Mouse (Mus musculus) kidney, adult 18-20 months (tissue): ENCODE measurements at regions not wholly inside any gene's neighbourhood (a gene's known extent, or its start where the extent isn't known, plus 50 kb on each side); places are given as distances from the start of the nearest gene placed in this dataset.
"Not testable (repeated sequence)": the region's sequence is repeated elsewhere in the genome, so short reads cannot be mapped to it uniquely, and the experiment has no call there.

Experiments used
- DNase-seq: peaks from one replicate; pipeline ENCODE4 v3.0.0; 2021

DNA sequence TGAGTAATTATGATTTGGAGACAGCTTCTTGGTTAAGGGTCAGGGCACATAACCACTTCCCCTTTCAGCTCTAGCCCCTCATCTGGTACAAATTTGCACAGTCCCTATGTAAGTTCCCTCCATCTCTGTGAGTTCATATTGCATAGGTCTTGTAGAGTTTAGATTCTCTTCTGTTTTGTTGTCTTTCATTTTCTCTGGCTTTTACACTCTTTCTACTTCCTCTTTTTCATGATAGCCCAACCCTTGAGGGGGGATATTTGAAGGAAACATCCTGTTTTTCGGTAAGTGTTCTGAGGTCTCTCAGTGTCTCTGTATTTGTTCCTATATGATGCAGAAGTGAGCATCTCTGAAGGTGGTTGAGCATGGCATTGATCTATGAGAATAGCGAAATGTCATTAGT, 515.7 kb upstream of the Stxbp6 start:
- DNase-seq, result no peak

DNA sequence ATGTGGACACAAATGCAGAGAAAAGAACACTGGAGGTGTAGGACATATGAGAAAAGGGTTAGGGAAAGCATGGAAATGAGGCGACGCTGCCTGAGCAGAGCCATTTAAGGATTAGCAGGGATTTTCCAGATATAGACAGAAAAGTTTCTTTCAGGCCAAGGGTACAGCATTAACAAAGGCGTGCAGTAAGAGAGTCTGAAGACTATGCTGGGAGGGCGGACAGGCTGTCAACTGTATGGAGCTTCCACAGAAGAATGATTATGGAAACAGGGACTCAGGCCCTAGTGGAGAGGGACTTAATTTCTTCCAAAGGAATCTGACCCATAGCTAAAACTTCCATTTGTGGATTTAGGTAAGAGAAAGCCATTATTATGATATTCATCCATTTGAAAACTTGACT, 511.3 kb upstream of the Stxbp6 start:
- no peak for DNase-seq

DNA sequence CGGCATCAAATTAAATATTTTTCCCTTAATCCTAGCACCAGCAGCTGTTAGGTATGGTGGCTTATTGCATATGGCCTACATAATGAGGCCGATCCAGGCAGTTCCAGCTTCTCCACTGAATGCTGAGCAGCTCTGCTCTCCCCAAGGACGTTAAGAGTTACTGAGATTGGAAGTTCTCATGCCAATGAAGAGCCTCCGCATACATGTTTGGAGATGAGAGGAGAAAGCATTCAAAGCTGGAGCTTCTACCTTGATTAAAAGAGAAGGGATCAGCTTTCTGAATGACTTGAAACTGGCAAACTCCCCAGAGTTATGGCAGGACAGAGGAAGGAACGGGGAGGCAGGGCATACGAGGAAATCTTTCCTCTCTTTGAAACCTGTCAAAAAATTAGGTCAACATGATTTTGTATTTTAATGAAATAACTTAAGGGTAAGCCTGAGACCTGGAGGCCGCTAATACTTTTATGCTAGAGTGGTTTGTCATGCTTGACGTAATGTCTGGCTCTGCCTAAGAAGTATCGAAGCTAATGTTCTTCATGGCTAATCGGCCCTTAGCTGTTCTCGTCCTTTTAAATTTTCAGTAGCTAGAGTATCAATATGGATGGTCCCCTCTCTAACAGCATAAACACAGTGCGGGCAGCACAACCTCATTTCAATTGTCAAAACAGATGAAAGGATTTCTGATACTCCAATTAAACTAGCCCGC, 489.0 kb upstream of the Stxbp6 start:
- no peak for DNase-seq

DNA sequence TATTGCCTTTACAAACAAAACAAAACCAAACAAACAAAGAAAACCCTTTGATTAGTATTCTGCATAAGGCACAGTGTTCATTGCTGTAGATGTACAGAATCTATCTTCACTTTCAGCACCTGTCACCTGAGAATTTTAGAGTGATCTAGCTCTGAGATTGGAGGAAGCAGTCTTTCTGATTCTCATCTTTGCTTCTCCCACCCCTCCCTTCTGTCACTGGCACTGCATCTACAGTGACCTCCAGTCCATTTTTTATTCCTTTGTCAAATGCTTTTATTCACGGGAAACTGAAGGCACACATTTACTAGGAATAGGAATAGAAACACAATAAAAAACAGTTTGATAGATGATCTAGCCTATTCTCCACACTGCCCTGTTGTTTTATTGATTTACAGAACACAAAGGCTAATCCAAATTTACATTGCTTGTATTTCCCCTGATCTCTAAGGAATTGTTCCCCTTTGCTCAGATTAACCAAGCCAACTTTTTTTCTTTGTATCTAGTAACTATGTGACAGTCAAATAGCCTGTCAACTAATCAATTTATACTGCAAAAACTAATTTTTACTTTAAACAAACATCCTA, 488.2 kb upstream of the Stxbp6 start:
- no peak for DNase-seq

DNA sequence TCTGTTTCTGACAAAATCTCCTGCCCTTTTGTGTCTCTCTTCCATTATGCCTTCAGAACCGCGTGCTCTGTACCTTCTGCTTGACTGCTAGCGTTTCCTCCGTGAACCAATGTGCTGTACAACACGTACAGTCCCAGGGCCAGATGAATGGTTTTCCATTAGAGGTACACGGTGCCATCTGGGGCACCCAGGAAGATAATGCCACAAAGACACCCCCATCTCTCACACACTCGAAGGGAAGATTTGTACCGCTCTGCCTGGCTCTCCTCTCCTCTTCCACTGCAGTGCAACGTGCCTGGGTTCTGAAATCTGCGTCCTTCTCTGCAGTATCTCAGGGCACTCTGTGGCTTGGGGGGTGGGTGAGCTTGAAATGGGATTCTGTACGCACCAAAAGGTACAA, 487.4 kb upstream of the Stxbp6 start:
- DNase-seq, result no peak

DNA sequence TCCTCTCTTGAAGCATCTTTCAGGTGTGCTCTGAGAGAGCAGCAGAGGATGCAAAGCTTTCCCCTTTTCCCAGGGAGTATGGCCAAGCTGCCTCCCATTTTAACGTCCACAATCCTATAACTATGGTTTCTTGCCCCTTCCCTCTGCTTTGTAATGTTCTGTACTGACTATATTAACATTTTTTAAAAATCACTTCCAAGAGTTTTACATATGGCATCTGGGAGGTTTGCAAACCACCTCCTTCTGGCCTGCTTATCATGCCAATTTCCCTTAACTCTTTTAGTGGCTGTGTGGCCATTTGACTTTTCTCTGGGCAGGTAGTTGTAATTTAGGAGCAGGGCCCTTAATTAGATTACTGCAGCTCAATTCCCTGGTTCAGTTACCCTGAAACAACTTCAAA, 486.9 kb upstream of the Stxbp6 start:
- DNase-seq, result no peak

DNA sequence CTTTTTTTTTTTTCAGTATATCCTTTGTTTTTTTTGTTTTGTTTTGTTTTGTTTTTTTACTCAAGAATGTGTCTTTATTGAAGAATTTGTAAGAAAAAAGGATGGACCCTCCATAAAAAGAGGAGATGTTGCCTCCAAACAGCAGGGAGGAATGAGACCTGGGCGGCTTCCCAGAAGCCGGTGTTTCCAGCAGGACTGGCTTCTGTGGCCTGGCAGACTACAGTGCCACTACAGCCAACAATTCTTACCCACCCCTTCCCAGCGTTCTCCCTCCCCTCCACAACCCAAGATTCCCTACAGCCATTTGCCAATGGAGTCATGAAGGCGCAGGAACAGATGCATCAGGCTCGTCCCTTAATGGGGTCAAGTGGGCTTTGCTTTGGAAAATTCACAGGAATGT, 475.4 kb upstream of the Stxbp6 start:
- DNase-seq, result not testable (repeated sequence)

DNA sequence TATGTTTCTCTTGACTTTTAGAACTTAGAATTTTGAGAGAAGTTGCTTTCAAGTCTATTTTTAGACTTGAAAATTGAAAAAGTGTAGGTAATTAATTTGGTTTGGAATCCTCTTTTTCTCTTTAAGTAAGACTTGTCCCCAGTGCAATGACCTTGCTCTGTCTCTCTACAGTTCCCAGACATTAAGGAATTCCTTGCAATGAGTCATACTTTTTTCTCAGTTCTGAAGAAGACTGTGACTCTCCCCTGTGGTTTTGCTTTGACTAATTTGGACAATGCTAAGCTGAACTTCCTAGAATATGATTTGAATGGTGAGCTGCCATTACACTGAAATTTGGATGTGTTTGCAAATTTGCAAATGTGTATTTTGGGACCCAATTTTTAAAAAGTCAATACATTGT, 445.0 kb upstream of the Stxbp6 start:
- DNase-seq, result no peak

DNA sequence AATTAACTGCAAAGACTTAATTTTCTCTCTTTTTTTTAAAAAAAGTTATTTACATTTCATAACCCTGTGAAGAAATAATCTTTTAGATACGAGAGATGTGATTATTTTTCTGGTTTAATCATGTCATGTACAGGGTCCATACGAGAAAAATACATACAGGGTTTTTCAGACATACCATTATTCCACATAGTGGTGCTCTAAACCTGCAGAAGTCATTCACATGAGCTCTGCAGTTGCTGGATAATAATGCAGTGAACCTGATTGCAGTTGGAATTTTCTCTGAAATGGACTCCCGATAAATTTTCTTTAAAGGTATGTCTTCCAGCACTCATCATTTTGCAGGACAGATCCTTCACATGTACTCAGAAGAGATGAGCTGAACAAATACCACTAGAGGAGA, 439.9 kb upstream of the Stxbp6 start:
- DNase-seq, result no peak

DNA sequence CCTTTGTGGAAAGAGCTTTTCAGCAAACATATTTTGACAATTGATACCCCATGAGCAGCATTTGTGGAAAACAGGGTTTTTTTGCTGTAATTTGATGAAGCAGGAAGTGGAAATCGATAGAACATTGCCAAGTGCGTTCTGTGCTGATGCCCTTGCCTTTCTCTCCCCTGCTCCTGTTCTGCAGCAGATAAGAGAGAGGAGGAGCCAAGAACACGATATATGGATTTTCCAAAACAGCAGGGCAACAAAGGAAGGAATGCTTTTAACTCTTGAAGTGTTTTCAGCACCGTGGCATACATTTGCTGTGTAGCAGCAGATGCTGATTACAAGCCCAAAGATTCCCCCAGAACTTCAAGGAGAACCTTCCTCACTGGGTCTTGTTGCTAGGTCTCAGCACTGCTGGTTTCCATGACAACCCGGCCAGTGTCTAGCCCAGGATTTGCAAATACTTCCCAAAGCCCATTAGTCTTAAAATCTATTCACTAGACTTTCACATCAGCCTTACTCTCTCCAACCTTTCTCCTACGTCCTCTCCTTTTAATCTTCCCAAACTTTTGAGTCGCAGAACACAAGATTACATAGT, 433.0 kb upstream of the Stxbp6 start:
- no peak for DNase-seq

DNA sequence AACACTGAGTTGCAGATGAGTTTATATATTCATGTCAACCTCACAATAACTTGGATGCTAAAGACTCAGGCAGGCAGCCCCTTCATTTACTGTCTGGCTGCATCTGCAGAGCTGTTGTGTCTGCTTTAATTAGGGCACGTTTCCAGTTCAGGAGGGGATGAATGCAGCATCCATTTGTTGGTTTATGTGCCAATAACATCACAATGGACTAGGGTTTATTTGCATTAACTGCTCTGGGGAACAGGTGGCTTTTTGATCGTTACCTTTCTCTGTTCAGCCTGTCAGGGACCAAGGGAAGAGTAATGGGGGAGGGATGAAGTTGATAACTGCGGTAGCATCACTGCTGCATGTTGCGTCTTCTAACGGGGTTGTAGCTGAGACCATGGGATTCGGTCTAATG, 425.3 kb upstream of the Stxbp6 start:
- DNase-seq, result no peak

DNA sequence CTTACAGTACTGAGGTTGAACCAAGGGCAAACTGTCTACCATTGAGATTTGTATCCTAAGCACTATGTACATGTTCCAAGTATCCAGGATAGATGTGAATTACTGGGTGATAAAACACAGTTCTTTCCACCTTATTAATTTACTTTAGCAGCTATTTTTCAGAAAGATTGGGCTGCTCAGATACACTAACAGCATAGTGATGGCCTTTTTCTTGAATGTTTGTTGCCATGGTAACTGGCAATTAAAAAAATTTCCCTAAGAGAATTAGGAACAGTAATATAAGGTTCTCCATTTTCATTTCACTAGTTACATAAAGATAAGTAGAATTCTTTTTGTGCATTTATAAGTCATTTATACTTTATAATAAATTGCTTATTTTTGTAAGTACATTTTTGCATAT, 423.7 kb upstream of the Stxbp6 start:
- DNase-seq, result no peak

DNA sequence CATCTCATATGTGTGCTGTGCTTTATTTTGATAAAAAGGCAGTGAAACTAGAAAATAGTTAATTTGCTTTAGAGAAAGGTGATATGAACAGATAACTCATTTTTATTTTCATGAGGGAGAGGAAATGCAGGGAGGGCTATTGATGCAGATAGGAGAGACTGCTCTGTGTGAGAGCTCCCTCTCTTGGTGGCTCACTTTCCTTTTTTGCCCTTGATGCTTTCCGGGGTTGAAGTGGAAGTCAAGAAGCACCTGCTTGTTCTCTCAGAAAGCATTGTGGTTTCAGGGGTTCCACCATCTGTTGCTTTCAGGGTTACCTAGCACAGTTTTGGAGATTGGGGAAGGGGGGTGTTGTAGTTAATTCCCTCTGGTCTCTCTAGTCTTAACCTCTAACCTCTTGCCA, 414.5 kb upstream of the Stxbp6 start:
- no peak for DNase-seq

DNA sequence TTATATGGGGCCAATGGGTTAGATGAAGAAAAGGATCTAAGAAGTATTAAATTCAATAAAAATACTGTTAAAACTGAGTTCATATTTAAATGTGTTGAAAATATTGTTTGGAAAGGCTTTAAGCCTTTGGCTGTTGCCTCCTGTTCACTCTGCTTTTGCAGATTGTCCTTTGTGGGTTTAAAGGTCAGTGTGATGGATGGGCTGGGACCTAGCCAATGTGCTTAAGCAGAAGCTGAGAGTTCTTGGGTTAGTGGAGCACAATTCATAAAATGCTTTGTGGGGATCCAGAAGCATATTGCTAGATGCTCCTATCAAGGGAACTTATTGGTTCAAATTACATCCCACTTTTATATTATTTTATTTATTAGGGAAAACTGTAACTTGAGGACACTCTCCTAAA, 402.4 kb upstream of the Stxbp6 start:
- no peak for DNase-seq

DNA sequence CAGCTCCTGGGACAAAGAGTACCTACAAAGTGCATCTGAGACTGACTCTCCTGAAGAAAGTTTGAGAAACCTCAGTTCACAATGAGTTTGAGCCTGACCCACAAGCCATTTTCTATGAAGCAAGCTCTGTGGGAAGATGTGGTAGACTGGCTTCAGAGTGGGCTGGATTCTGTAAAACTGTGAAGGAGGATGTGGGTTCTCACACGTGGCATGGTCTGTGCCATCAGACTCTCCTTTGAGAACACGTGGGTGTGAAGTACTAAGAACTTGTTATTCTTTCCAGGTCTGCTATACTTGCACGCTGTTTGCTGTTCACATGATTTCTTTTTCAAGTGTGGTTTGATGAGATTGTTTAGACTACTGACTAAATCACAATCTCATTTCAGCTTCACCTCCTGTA, 393.6 kb upstream of the Stxbp6 start:
- DNase-seq, result no peak

DNA sequence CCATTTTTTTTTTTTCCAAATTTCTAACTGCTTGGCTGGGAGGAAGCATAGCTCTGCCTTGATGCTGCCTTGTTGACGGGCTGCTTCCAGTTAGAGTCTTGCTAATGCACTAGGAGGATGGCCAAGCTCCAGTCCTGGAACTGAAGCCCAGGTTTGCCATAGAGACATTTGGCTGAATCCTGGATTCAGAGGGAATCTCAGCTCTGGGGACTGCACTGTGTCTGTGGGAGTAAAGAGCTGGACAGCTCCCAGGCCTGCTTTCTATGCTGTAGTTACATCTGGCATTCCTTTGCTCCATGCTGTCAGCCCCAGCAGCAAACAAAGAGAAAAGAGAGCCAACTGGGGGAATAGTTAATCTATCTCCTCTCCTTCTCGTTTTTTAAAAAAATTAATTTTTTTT, 392.5 kb upstream of the Stxbp6 start:
- no peak for DNase-seq

DNA sequence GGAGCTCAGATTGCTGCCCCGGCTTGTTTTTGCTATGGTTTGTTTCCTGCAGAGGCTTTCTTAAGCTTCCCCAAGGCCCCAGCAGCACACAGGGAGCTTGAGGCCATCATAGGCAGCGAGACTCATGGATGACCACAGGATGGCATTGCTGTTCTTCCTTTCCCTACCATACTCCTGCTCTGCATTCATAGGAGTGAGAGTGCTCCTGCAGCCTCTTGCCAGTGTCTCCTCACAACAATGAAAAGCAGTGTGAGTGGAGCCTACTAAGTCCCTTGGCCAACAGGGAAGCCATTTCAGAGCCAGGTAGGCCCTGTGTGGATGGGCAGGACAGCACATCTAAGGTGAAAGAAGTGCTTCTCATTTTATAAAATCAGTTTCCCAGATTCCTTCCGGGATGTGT, 391.6 kb upstream of the Stxbp6 start:
- no peak for DNase-seq

DNA sequence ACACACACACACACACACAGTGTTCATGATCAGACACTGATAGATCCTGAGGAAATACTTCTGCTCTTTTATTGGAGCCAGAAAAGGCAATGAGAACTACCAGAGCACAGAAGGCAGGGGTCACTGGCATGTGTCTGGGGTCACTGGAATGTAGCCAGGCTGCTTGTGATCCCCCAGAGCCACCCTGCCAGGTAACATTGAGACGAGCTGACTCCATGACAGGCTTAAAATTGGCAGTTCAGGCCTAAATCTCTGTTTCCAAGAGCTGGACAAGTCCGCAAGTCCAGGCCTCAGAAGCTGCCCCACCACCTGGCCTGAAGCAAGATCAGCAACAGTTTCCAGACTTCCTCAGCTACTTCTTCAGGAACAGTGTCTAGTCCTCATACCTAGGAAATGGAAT, 390.4 kb upstream of the Stxbp6 start:
- no peak for DNase-seq

DNA sequence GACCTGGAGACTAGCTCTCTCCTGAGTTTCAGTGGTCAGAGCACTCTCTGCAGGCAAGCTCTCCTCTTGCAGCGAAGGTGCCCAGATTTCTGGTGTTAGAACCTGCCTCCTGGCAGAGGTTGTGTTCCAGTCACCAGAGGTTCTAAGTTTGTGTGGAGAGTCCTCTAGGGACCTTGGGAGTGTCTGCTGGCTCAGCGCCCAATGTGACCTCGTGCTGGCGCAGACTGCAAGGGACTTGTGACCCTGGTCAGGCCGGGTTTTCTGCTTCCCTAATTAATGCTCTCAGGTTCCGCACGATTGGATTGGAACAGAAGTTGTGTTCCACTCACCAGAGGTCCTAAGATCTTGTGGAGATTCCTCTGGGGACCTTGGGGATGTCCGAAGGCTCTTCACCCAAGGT, 384.2 kb upstream of the Stxbp6 start:
- peak; percentile 44 for DNase-seq

DNA sequence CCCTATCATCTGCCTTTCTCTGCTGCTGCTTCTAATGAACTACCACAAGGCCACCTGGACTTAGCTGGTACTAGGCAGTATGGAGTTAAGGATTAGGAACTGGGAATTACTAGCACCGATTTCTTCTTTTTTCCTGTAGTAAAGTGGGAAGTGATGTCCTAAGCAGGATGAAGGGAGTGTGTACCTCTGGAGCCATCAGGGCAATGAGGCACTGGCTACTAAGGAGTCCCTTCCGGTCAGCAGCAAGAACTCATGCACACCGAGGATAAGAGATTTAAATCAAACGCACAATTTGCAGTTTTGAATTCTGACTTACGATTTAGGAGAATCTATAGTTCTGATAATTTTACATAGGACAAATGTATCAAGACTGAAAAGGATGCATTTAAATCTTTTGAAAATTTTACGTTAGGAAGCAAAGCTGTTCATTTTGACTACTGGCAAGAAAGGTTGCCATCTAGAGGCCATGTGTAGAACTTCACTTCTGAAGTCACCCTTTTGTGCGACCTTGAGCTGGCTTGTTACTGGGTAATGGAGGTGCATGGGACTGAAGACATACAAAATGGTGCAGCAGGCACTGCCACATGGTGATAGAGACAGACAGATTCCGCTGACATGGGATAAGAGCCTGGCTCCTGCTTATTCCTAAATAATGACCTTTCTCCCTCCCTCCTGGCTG, 369.1 kb upstream of the Stxbp6 start:
- DNase-seq, result peak; percentile 9

DNA sequence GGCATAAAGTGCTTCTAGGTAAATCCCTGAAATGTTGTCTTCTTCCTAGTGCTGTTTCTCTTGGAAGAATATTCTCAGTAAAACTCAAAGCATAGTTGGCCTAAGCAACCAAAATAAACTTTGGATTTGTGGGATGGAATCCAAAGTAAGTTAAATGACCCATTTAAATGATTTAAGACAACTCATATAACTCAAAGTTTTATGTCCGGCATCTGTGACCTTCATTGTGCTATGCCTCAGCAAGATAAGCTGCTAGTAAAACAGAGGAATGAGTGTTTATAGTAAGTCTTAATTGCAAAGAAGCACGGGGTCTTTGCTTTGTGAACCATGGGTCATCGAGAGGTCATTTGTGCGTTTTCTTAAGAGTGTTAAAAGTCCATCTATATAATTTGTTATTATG, 368.0 kb upstream of the Stxbp6 start:
- no peak for DNase-seq

DNA sequence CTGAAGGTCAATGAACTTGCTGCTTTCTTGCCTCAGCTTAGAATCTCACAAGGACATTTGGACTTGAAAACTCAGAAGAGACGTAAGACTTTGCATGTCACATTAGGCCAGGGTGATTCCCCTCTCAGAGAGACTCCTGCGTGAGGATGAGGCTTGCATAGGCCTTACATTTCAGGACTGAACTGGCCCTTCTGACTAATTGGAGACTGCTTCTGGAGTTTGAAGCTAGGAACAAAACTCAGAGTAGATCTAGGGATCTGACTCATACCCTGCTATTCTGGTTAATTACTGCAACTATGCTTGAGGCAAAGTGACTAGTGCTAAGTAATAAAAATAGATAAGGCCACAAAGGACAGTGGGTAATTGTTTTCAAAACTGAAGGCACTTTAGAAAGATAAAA, 365.2 kb upstream of the Stxbp6 start:
- DNase-seq, result no peak

DNA sequence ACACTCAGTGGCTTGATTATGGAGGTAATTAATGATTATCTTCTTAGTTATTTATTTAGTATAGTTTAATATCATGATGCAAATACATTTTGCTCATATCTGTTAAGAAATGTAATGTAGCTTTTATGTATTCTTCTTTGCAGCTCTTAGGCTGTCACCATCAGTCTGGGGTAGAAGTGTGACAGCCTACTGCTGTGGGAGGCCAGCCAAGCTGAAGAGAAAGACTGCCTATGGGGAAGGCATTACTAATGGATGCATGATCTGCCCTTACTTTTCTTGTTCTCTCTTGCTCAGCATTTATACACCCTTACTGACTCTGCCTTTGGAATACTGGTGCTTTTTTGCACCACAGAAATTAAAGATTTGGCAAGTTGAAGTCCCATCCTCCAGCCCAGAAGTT, 362.8 kb upstream of the Stxbp6 start:
- DNase-seq, result no peak

DNA sequence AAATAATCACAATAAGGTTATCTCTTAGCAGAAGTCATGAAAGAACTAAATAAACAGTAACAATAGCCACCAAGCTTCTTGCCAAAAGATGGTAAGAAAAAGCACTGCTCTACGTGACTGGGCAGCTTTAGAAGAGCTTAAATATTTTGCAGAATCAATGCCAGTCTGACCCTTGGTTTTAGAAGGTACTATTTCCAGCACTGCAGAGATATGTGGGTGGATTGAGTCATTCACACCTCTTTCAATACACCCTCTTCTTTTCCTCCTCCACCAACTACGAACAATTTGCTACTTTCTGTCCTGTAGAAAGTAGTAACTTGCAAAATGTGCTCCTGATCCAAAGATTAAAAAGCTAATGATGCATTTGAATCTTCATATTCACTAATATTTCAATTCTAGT, 324.9 kb upstream of the Stxbp6 start:
- DNase-seq, result no peak
